Mouse (Mus musculus) forebrain, embryonic 13.5 days (tissue): ENCODE data around the gene Fcgr4. TPM values are rescaled to one million over a fixed set of nuclear protein-coding genes. Genes with fewer than 3 reads are reported as not detected.

ENCODE experiments used
- ATAC-seq: fragments of 200-750 bp; cut with Nextera tagmentation; 2 replicates; pipeline ENCODE4 v1.8.0; 2017
- H3K27ac ChIP-seq: fragments of 300-500 bp; sonication (generic); 2 replicates; pipeline ENCODE4 v1.5.1; 2015; ENCODE audit warnings: inconsistent platforms, mild to moderate bottlenecking, moderate library complexity
- H3K27me3 ChIP-seq: fragments of 300-500 bp; sonication (generic); 2 replicates; pipeline ENCODE4 v1.6.1; 2015; ENCODE audit warnings: mild to moderate bottlenecking, inconsistent platforms
- H3K36me3 ChIP-seq: fragments of 300-500 bp; sonication (generic); 2 replicates; pipeline ENCODE4 v1.6.1; 2015; ENCODE audit warnings: mild to moderate bottlenecking, inconsistent platforms; ENCODE audit not compliant: poor library complexity, severe bottlenecking
- H3K4me1 ChIP-seq: fragments of 300-500 bp; sonication (generic); 2 replicates; pipeline ENCODE4 v1.6.1; 2015; ENCODE audit warnings: inconsistent platforms
- H3K4me2 ChIP-seq: fragments of 300-500 bp; sonication (generic); 2 replicates; pipeline ENCODE4 v1.6.1; 2015; ENCODE audit warnings: inconsistent platforms, mild to moderate bottlenecking, moderate library complexity
- H3K4me3 ChIP-seq: fragments of 300-500 bp; sonication (generic); 2 replicates; pipeline ENCODE4 v1.5.1; 2015; ENCODE audit warnings: mild to moderate bottlenecking, inconsistent platforms
- H3K9ac ChIP-seq: fragments of 300-500 bp; sonication (generic); 2 replicates; pipeline ENCODE4 v1.6.1; 2015; ENCODE audit warnings: mild to moderate bottlenecking, inconsistent platforms
- H3K9me3 ChIP-seq: fragments of 300-500 bp; sonication (generic); replicated peaks from 2 replicates; pipeline ENCODE4 v1.6.1; 2016; ENCODE audit warnings: inconsistent platforms
- WGBS: fragments of 180-500 bp; shearing (Covaris S2); methylation state at CpG from one replicate; pipeline ENCODE4 v1.1.7; 2015; 5-methylcytosine and 5-hydroxymethylcytosine counted together
- polyA plus RNA-seq: library from polyadenylated mRNA; unstranded; fragments of >200 nt; fragmentation: Nextera tagmentation; extraction: Ambion mirVana; gene quantifications from 2 replicates; pipeline ENCODE4 v1.2.1, GENCODE M21; 2015

Fcgr4 gene
- polyA plus RNA-seq, 1 experiment from 2014 or later, result not detected

- Histone ChIP-seq H3K9ac (no peak overlapping the region), H3K4me1 (peaks cover 21% of the 10 kb centered on the region), H3K27me3 (peaks cover 10% of the 10 kb centered on the region), H3K9me3 (no peaks in the 10 kb centered on the region), H3K4me2 (0 out of 2 replicates have a peak overlapping the region, but pooled peaks have one; percentile 9), H3K27ac (no peak overlapping the region), H3K36me3 (no peaks in the 10 kb centered on the region), H3K4me3 (no peak overlapping the region)
- ATAC-seq, result no peak
- WGBS, result 74% methylated on average over 6 of the region's 6 CpGs
These were observed 20.4 kb downstream of the Fcgr4 start for GRCm38 (mm10) chr1:171039135-171039534.

DNA sequence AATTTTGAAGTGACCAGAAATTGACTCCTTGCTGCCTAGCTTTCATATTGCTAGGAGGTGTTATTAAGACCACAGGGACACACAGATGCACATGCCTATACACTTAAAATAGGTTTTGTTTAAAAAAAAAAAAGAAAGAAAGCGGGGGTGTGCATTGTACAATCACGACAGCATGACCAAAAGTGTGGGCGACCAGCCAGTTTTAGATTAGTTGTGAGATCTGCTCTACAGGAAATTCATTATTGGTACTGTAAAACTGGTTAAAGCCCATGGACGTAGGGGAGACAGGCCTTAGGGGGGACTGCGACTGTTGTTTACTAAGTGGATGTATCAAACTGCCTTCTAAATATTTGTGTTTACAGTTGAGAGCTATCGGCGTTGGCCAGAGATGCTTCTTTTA is 21.2 kb downstream of the Fcgr4 start:
- Histone ChIP-seq H3K4me3 (no peak overlapping the region), H3K9ac (no peak overlapping the region), H3K4me2 (no peak overlapping the region), H3K9me3 (no peaks in the 10 kb centered on the region), H3K4me1 (peaks cover 14% of the 10 kb centered on the region), H3K36me3 (no peaks in the 10 kb centered on the region), H3K27ac (no peak overlapping the region), H3K27me3 (peaks cover 10% of the 10 kb centered on the region)
- no peak for ATAC-seq
- WGBS, result 86% methylated on average over 7 of the region's 7 CpGs

DNA sequence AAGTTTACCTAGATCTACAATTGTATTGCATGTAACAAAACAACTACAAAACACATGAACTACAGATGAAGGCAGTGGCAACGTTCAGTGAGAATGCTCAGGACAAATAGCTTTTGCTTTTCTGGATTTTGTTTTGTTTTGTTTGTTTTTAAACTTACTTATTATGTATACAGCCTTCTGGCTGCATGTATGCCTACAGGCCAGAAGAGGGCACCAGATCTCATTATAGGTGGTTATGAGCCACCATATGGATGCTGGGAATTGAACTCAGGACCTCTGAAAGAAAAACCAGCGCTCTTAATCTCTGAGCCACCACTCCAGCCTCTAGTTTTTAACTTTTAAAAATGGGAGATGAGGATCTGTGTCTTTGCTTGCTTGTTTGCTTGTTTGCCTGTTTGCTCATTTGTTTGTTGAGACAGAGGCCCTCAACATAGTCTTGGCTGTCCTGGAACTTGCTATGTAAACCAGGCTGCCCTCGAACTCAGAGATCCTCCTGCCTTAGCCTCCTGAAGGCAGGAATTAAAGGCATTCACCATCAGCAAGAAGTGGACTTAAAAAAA is 25.0 kb downstream of the Fcgr4 start:
- 77% methylated on average over 3 of the region's 3 CpGs for WGBS
- Histone ChIP-seq H3K9ac (peak overlapping the region; percentile 67; the same call in 1 of the 2 replicates), H3K4me1 (no peaks in the 10 kb centered on the region), H3K27ac (peak overlapping the region; percentile 81; the same call in 1 of the 2 replicates), H3K27me3 (no peaks in the 10 kb centered on the region), H3K36me3 (no peaks in the 10 kb centered on the region), H3K4me3 (peak overlapping the region; percentile 64), H3K9me3 (no peaks in the 10 kb centered on the region), H3K4me2 (peak overlapping the region; percentile 51)
- no peak for ATAC-seq

DNA sequence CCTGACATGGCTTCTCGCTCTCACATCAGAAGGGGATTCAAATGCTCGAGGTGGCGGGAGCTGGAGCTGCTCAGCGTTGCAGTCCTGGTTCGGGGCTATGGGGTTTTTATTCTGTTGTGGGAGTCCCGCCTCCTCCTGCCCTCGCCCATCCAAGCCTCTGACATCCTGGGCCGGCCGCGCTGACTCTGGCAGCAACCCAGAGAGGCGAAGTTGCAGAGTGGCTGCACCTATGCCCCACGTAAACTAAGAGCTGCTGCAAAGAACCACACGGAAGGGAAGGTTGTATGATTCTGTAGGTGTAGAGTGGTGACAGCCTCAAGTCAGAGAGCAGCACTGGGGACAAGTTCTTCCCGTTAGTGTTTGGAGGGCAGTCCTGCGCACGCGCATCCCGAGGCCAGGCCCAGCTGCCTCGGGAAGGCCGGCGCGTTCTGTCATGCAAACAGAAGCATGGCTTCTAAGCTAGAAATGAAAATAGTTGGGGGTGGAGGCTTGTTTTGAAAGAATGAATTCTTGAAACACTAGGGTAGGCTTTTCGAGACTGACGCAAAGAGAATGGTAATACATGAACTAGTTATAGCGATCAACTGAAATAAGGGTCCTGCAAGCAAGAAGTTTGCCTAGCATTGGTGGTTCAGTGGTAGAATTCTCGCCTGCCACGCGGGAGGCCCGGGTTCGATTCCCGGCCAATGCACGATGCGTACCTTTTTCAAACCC is 25.8 kb downstream of the Fcgr4 start:
- under 1% methylated on average over 33 of the region's 33 CpGs for WGBS
- Histone ChIP-seq H3K27me3 (no peaks in the 10 kb centered on the region), H3K4me3 (peak overlapping the region; percentile 64), H3K4me2 (peak overlapping the region; percentile 51), H3K9ac (peak overlapping the region; percentile 67), H3K9me3 (no peaks in the 10 kb centered on the region), H3K4me1 (no peaks in the 10 kb centered on the region), H3K36me3 (no peaks in the 10 kb centered on the region), H3K27ac (peak overlapping the region; percentile 81)
- ATAC-seq, result peak; percentile 95

GRCm38 (mm10) chr1:171045079-171045465 is 26.4 kb downstream of the Fcgr4 start:
- Histone ChIP-seq H3K4me3 (peak overlapping the region; percentile 64), H3K4me1 (no peaks in the 10 kb centered on the region), H3K4me2 (peak overlapping the region; percentile 51), H3K9me3 (no peaks in the 10 kb centered on the region), H3K9ac (peak overlapping the region; percentile 34; the same call in 1 of the 2 replicates), H3K27me3 (no peaks in the 10 kb centered on the region), H3K27ac (no peak overlapping the region), H3K36me3 (no peaks in the 10 kb centered on the region)
- WGBS, result 5% methylated on average over 14 of the region's 14 CpGs
- ATAC-seq, result peak; percentile 23; the same call in 1 of the 2 replicates

- H3K4me1 ChIP-seq, result no peaks in the 10 kb centered on the region
- no peak overlapping the region for H3K9ac ChIP-seq
- WGBS, result 64% methylated on average over 3 of the region's 3 CpGs
- ATAC-seq, result no peak
- no peaks in the 10 kb centered on the region for H3K36me3 ChIP-seq
- 0 out of 2 replicates have a peak, but pooled peaks cover 3% of the 10 kb centered on the region for H3K27me3 ChIP-seq
- no peaks in the 10 kb centered on the region for H3K9me3 ChIP-seq
- no peak overlapping the region for H3K27ac ChIP-seq
- H3K4me2 ChIP-seq, result no peak overlapping the region
- H3K4me3 ChIP-seq, result no peak overlapping the region
These were observed 27.8 kb downstream of the Fcgr4 start for GRCm38 (mm10) chr1:171046501-171046900.

DNA sequence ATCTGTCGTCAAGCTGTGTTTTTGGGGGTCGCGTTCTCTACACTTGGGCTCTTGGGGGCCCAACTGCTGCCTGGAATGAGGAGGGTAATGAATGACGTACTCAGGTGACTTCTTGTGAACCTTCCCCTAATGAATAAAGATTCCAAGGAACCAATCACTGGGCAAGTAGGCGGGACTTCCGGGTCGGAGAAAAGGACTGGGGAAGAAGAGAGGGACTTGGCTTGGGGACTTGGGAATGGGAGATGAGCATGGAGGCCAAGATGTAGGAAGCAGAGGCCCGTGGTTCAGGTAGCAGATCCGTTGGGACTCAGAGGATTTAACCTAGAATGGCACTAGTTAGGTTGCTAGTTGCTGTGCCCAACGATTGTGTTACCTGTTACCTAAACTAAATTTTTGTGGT is 30.5 kb downstream of the Fcgr4 start:
- H3K27ac ChIP-seq, result no peak overlapping the region
- WGBS, result 48% methylated on average over 10 of the region's 10 CpGs

DNA sequence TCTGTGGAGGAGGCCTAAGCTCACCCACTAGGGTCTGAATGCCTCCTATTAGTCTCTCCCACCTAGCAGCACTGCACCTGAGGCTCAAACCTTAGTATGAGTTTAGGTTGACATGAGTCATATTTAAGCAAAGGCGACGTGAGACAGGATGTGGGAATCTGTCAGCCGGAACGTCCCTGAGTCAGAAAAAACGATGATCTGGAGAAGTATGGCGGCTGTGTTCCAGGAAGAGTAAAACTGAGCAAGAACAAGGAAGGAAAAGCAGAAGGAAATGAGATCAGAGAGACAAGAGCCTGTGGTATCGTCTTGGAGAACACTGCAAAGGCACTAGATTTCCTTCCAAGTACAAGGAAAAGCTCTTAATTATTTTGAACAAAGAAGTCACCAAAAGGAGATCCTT is 32.1 kb downstream of the Fcgr4 start:
- H3K4me2 ChIP-seq, result no peak overlapping the region
- H3K9me3 ChIP-seq, result no peaks in the 10 kb centered on the region
- H3K4me1 ChIP-seq, result no peaks in the 10 kb centered on the region
- 93% methylated on average over 7 of the region's 7 CpGs for WGBS
- no peak overlapping the region for H3K4me3 ChIP-seq
- H3K9ac ChIP-seq, result no peak overlapping the region
- no peak for ATAC-seq
- 0 out of 2 replicates have a peak, but pooled peaks cover 3% of the 10 kb centered on the region for H3K27me3 ChIP-seq
- no peaks in the 10 kb centered on the region for H3K36me3 ChIP-seq
- no peak overlapping the region for H3K27ac ChIP-seq

More for the DNA sequence above, 30.5 kb downstream of the Fcgr4 start:
- Histone ChIP-seq H3K27me3 (0 out of 2 replicates have a peak, but pooled peaks cover 3% of the 10 kb centered on the region), H3K9me3 (no peaks in the 10 kb centered on the region), H3K36me3 (no peaks in the 10 kb centered on the region), H3K4me1 (no peaks in the 10 kb centered on the region), H3K9ac (no peak overlapping the region), H3K4me2 (peak overlapping the region; percentile 22), H3K4me3 (0 out of 2 replicates have a peak overlapping the region, but pooled peaks have one; percentile 6)
- no peak for ATAC-seq

- no peak overlapping the region for H3K9ac ChIP-seq
- ATAC-seq, result no peak
- no peaks in the 10 kb centered on the region for H3K4me1 ChIP-seq
- no peaks in the 10 kb centered on the region for H3K9me3 ChIP-seq
- 93% methylated on average over 6 of the region's 6 CpGs for WGBS
- no peaks in the 10 kb centered on the region for H3K36me3 ChIP-seq
- no peak overlapping the region for H3K4me2 ChIP-seq
- H3K27me3 ChIP-seq, result 0 out of 2 replicates have a peak, but pooled peaks cover 3% of the 10 kb centered on the region
- H3K4me3 ChIP-seq, result no peak overlapping the region
- no peak overlapping the region for H3K27ac ChIP-seq
These were observed 34.6 kb downstream of the Fcgr4 start for GRCm38 (mm10) chr1:171053305-171053704.

DNA sequence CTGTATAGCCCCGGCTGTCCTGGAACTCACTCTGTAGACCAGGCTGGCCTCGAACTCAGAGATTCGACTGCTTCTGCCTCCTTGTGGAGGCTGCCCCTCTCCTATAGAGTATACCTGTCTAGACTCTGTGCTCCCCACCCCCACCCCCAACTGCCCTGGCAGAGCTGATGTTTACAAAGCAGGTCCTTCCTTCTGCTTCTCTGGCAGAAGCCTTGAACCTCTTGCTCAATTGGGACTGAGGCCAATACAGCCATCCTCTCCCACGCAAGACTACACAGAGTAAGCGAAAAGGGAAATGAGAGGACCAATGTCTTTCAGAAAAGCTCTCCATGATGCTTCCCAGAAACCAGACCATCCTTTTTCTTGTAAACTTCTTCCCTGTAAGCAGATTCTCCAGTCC is 38.5 kb downstream of the Fcgr4 start:
- H3K4me2 ChIP-seq, result no peak overlapping the region
- H3K27ac ChIP-seq, result no peak overlapping the region
- H3K9ac ChIP-seq, result no peak overlapping the region
- H3K27me3 ChIP-seq, result no peaks in the 10 kb centered on the region; the same call in 1 of the 2 replicates
- H3K36me3 ChIP-seq, result no peaks in the 10 kb centered on the region
- WGBS, result 90% methylated on average over 5 of the region's 5 CpGs
- no peak overlapping the region for H3K4me3 ChIP-seq
- no peak for ATAC-seq
- no peaks in the 10 kb centered on the region for H3K9me3 ChIP-seq
- H3K4me1 ChIP-seq, result no peaks in the 10 kb centered on the region

GRCm38 (mm10) chr1:171059203-171059602 is 40.5 kb downstream of the Fcgr4 start:
- Histone ChIP-seq H3K4me1 (no peaks in the 10 kb centered on the region), H3K36me3 (no peaks in the 10 kb centered on the region), H3K4me3 (no peak overlapping the region), H3K27ac (no peak overlapping the region), H3K9me3 (no peaks in the 10 kb centered on the region), H3K9ac (no peak overlapping the region), H3K4me2 (no peak overlapping the region), H3K27me3 (peaks cover 12% of the 10 kb centered on the region)
- no peak for ATAC-seq
- WGBS, result 93% methylated on average over 2 of the region's 2 CpGs

DNA sequence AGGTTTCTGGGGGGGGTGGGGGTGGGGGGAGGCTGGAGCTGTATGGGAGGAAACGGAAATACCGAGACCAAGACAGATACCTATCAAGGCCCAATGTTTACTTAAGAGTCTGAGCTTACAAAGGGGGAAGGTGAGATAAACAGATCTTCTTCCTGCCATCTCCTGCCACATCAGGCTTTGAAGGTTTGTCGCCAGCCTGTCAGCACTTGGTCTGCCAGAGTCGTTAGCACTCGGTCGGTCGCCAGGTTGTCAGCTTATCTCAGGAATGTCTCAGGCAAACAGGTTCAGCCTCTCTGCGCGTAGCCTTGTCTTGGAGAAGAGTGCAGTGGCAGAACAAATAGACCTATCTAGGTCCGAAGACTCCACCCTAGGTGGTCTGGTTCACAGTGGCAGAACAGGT is 41.7 kb downstream of the Fcgr4 start:
- ATAC-seq, result no peak
- Histone ChIP-seq H3K4me1 (peaks cover 6% of the 10 kb centered on the region), H3K27ac (no peak overlapping the region), H3K4me2 (no peak overlapping the region), H3K36me3 (no peaks in the 10 kb centered on the region), H3K9me3 (no peaks in the 10 kb centered on the region), H3K9ac (no peak overlapping the region), H3K27me3 (peaks cover 22% of the 10 kb centered on the region), H3K4me3 (no peak overlapping the region)
- WGBS, result 56% methylated on average over 10 of the region's 10 CpGs
